Mouse (Mus musculus) duodenum, adult 2 months (tissue): ENCODE data around the gene Tbpl2. TPM values are rescaled to one million over a fixed set of nuclear protein-coding genes. Genes with fewer than 3 reads are reported as not detected.

Experiments used
- polyA plus RNA-seq: library from polyadenylated mRNA; depleted of rRNA; stranded (reverse); fragments of >200 nt; gene quantifications from 2 replicates; pipeline ENCODE4 v1.2.3, GENCODE M21; 2012; ENCODE audit warnings: low replicate concordance; rRNA removed

The Tbpl2 gene
- polyA plus RNA-seq, result not detected in 2 replicates

GRCm38 (mm10) chr2:24096495-24096894 lies at the start of gene Tbpl2:
Gene Tbpl2 (minus strand): TSS chr2:24096595.

GRCm38 (mm10) chr2:24049344-24049990 lies 46.9 kb downstream of the Tbpl2 start, which contains the start of gene Hnmt:
Gene Hnmt (minus strand): TSS chr2:24049394.

Other genes starting within 250 kb of the Tbpl2 start
- 0.21 TPM in 1 of 2 replicates, not detected in the other for gene Hnmt, start 47.2 kb downstream of the Tbpl2 start, polyA plus RNA-seq
- not detected in 2 replicates for gene Il1f8, start 56.6 kb upstream of the Tbpl2 start, polyA plus RNA-seq
- not detected in 2 replicates for gene Il1f9, start 89.9 kb upstream of the Tbpl2 start, polyA plus RNA-seq
- not detected in 2 replicates for gene Il1f6, start 118.8 kb upstream of the Tbpl2 start, polyA plus RNA-seq
- not detected in 2 replicates for gene Il1f5, start 180.4 kb upstream of the Tbpl2 start, polyA plus RNA-seq
- not detected in 2 replicates for gene Il1f10, start 194.6 kb upstream of the Tbpl2 start, polyA plus RNA-seq
- 0.99 and 1.4 TPM in 2 replicates for gene Il1rn, start 240.3 kb upstream of the Tbpl2 start, polyA plus RNA-seq